Comparison of ENCODE assay signal across 8 mouse cellular contexts in genomic region chr11:102467041-102467631, GRCm38 (mm10). TPM values are rescaled to one million over a fixed set of nuclear protein-coding genes. Genes with fewer than 3 reads are reported as not detected.
DNase-seq lines count a peak whose midpoint lies in the region; ATAC-seq lines count a peak whose summit lies in the region.

No protein-coding gene starts in this region.

- H3K9me3 ChIP-seq in hindbrain, embryonic 14.5 days (ENCODE audit: control insufficient read depth, low read length), result no peaks in the 10 kb centered on the region

- no peak overlapping the region for H3K27ac ChIP-seq in hindbrain, embryonic 14.5 days

- H3K4me1 ChIP-seq in hindbrain, embryonic 14.5 days (replicated peaks; ENCODE audit: control insufficient read depth, insufficient read depth, low read length), result peaks cover 10% of the 10 kb centered on the region; the same call in 1 of the 2 replicates

- H3K27me3 ChIP-seq in hindbrain, embryonic 14.5 days (ENCODE audit: control insufficient read depth, insufficient read depth, low read length), result 0 out of 2 replicates have a peak, but pooled peaks cover 3% of the 10 kb centered on the region

- ATAC-seq in hindbrain, embryonic 14.5 days (ENCODE audit: low FRiP score), result peak; percentile 90

- H3K4me3 ChIP-seq in hindbrain, embryonic 14.5 days (replicated peaks; ENCODE audit: low read length), result peak overlapping the region; percentile 33

- under 1% methylated on average over 37 of the region's 37 CpGs for WGBS in hindbrain, embryonic 14.5 days

- no peaks in the 10 kb centered on the region for H3K36me3 ChIP-seq in hindbrain, embryonic 14.5 days (replicated peaks; ENCODE audit: control insufficient read depth, insufficient read depth)

- peak overlapping the region; percentile 61 for H3K4me2 ChIP-seq in hindbrain, embryonic 14.5 days (replicated peaks)

- DNase-seq in R1 (ENCODE audit: low read depth, low spot score), result peak; percentile 94
- peak; percentile 91 to 93 for DNase-seq in cerebellum, postnatal 25 days
- peak; percentile 77 to 86 for DNase-seq in frontal cortex, postnatal 25 days (ENCODE audit: low spot score in 2 of 2)
- peak; percentile 91 for DNase-seq in hindbrain, embryonic 14.5 days (ENCODE audit: low spot score)
- peak; percentile 93 to 94 for DNase-seq in layer of hippocampus, postnatal 36 days
- peak; percentile 98 for DNase-seq in lung, postnatal 36 days
- peak; percentile 95 for DNase-seq in retina, postnatal 1 day
- peak; percentile 98 to 99 for DNase-seq in urinary bladder, adult 18-20 months (ENCODE audit: low spot score in 2 of 2)

- H3K9ac ChIP-seq in hindbrain, embryonic 14.5 days, result peak overlapping the region; percentile 49

RNA-seq across cellular contexts. Expression of gene Itga2b, which starts 2.8 kb away (rescaled TPM):
- polyA plus RNA-seq in hindbrain, embryonic 14.5 days (2014; fragmentation: Nextera tagmentation; extraction: Ambion mirVana), result 5.0 and 8.4 TPM in 2 replicates
- 1 to 10 TPM; 1.3 to 3.8 TPM for total RNA-seq in layer of hippocampus, postnatal 36 days (2021)

RNA-seq across cellular contexts. Expression of gene Fam171a2, which starts 19.7 kb away (rescaled TPM):
- polyA plus RNA-seq in hindbrain, embryonic 14.5 days (2014; fragmentation: Nextera tagmentation; extraction: Ambion mirVana), result 30.9 and 40.4 TPM in 2 replicates
- total RNA-seq in layer of hippocampus, postnatal 36 days (2021), result 100 to 1,000 TPM in 1 of 2 experiments, 10 to 100 TPM in 1; 97.3 to 111 TPM

RNA-seq across cellular contexts. Expression of gene Grn, which starts 37.0 kb away (rescaled TPM):
- 52.4 and 63.6 TPM in 2 replicates for polyA plus RNA-seq in hindbrain, embryonic 14.5 days (2014; fragmentation: Nextera tagmentation; extraction: Ambion mirVana)
- total RNA-seq in layer of hippocampus, postnatal 36 days (2021), result 10 to 100 TPM; 60.3 to 68.3 TPM

RNA-seq across cellular contexts. Expression of gene Slc25a39, which starts 59.4 kb away (rescaled TPM):
- 154 and 157 TPM in 2 replicates for polyA plus RNA-seq in hindbrain, embryonic 14.5 days (2014; fragmentation: Nextera tagmentation; extraction: Ambion mirVana)
- total RNA-seq in layer of hippocampus, postnatal 36 days (2021), result 10 to 100 TPM; 61.9 to 64.0 TPM
